Mouse (Mus musculus) retina, postnatal 1 day (tissue): Measurements from ENCODE around the gene Pprc1.

Source experiments
- DNase-seq: peaks from one replicate; pipeline ENCODE4 v3.0.0-alpha.2; 2012

Gene Pprc1

GRCm38 (mm10) chr19:46035971-46036370 lies 8.7 kb upstream of the Pprc1 start:
- no peak for DNase-seq

- peak; percentile 62 for DNase-seq
Measured at GRCm38 (mm10) chr19:46036477-46037242, 8.0 kb upstream of the Pprc1 start.

GRCm38 (mm10) chr19:46037243-46037924 lies 7.3 kb upstream of the Pprc1 start:
- DNase-seq, result no peak

GRCm38 (mm10) chr19:46037925-46038850 lies 6.5 kb upstream of the Pprc1 start:
- peak; percentile 36 for DNase-seq

GRCm38 (mm10) chr19:46038851-46039260 lies 5.8 kb upstream of the Pprc1 start:
- DNase-seq, result no peak

- peak; percentile 98 for DNase-seq
Measured at GRCm38 (mm10) chr19:46039478-46039877, 5.2 kb upstream of the Pprc1 start.

GRCm38 (mm10) chr19:46040149-46040902 lies 4.4 kb upstream of the Pprc1 start:
- no peak for DNase-seq

- DNase-seq, result no peak
Measured at GRCm38 (mm10) chr19:46041299-46041932, 3.3 kb upstream of the Pprc1 start.

- DNase-seq, result peak; percentile 98
Measured at GRCm38 (mm10) chr19:46041933-46042475, 2.7 kb upstream of the Pprc1 start.

- DNase-seq, result peak; percentile 92
Measured at GRCm38 (mm10) chr19:46042476-46043011, 2.1 kb upstream of the Pprc1 start.

- no peak for DNase-seq
Measured at GRCm38 (mm10) chr19:46043380-46043779, 1.3 kb upstream of the Pprc1 start.

- peak; percentile 96 for DNase-seq
Measured at GRCm38 (mm10) chr19:46044993-46045695, 458 bp downstream of the Pprc1 start, which contains the start of gene Ldb1. TSS of gene Ldb1 (minus strand) at chr19:46045214.

- DNase-seq, result peak; percentile 80
Measured at GRCm38 (mm10) chr19:46045696-46046311, 1.1 kb downstream of the Pprc1 start.

- peak; percentile 40 for DNase-seq
Measured at GRCm38 (mm10) chr19:46046621-46047025, 1.9 kb downstream of the Pprc1 start.

GRCm38 (mm10) chr19:46047426-46047825 lies 2.7 kb downstream of the Pprc1 start:
- DNase-seq, result no peak

GRCm38 (mm10) chr19:46049129-46049528 lies 4.4 kb downstream of the Pprc1 start:
- DNase-seq, result no peak

GRCm38 (mm10) chr19:46050462-46050861 lies 5.8 kb downstream of the Pprc1 start:
- no peak for DNase-seq

GRCm38 (mm10) chr19:46055752-46056387 lies 11.2 kb downstream of the Pprc1 start:
- no peak for DNase-seq

- DNase-seq, result peak; percentile 99
Measured at GRCm38 (mm10) chr19:46056388-46056946, 11.8 kb downstream of the Pprc1 start.
